Mouse (Mus musculus) limb, embryonic 12.5 days (tissue): ENCODE measurements around the gene Gm20716. TPM values are rescaled to one million over a fixed set of nuclear protein-coding genes. Genes with fewer than 3 reads are reported as not detected.
"Not testable (repeated sequence)": the region's sequence is repeated elsewhere in the genome, so short reads cannot be mapped to it uniquely, and the experiment has no call there.

Source experiments
- ATAC-seq: fragments of 200-750 bp; cut with Nextera tagmentation; 2 replicates; pipeline ENCODE4 v1.8.0; 2017; ENCODE audit warnings: low read depth, moderate TSS enrichment; ENCODE audit not compliant: insufficient number of reproducible peaks, insufficient read depth, low FRiP score, low TSS enrichment
- H3K27ac ChIP-seq: fragments of 300-500 bp; sonication (generic); 2 replicates; pipeline ENCODE4 v1.5.1; 2016; ENCODE audit warnings: mild to moderate bottlenecking, moderate library complexity
- H3K27me3 ChIP-seq: fragments of 300-500 bp; sonication (generic); 2 replicates; pipeline ENCODE4 v1.6.1; 2016; ENCODE audit warnings: mild to moderate bottlenecking, moderate library complexity
- H3K36me3 ChIP-seq: fragments of 300-500 bp; sonication (generic); 2 replicates; pipeline ENCODE4 v1.6.1; 2016; ENCODE audit warnings: mild to moderate bottlenecking, moderate library complexity
- H3K4me1 ChIP-seq: fragments of 300-500 bp; sonication (generic); replicated peaks from 2 replicates; pipeline ENCODE4 v1.6.1; 2016
- H3K4me2 ChIP-seq: fragments of 300-500 bp; sonication (generic); 2 replicates; pipeline ENCODE4 v1.6.1; 2016; ENCODE audit warnings: mild to moderate bottlenecking, moderate library complexity
- H3K4me3 ChIP-seq: fragments of 300-500 bp; sonication (generic); replicated peaks from 2 replicates; pipeline ENCODE4 v1.5.1; 2016; ENCODE audit warnings: mild to moderate bottlenecking
- H3K9ac ChIP-seq: fragments of 300-500 bp; sonication (generic); replicated peaks from 2 replicates; pipeline ENCODE4 v1.6.1; 2016; ENCODE audit warnings: mild to moderate bottlenecking, moderate library complexity
- H3K9me3 ChIP-seq: fragments of 300-500 bp; sonication (generic); 2 replicates; pipeline ENCODE4 v1.6.1; 2016; ENCODE audit warnings: mild to moderate bottlenecking, moderate library complexity
- WGBS: fragments of 180-500 bp; shearing (Covaris S2); methylation state at CpG from one replicate; pipeline ENCODE4 v1.1.7; 2016; 5-methylcytosine and 5-hydroxymethylcytosine counted together
- polyA plus RNA-seq: library from polyadenylated mRNA; unstranded; fragments of >200 nt; fragmentation: Nextera tagmentation; extraction: Ambion mirVana; gene quantifications from 2 replicates; pipeline ENCODE4 v1.2.1, GENCODE M21; 2016

Gm20716 gene
- polyA plus RNA-seq, 1 experiment from 2014 or later = 29.6 TPM

GRCm38 (mm10) chr2:168161514-168161971 lies 68.6 kb downstream of the Gm20716 start:
- H3K4me3 ChIP-seq = peak overlapping the region; percentile 25
- no peaks in the 10 kb centered on the region for H3K36me3 ChIP-seq
- peak overlapping the region; percentile 46 for H3K9ac ChIP-seq
- peaks cover 48% of the 10 kb centered on the region for H3K4me1 ChIP-seq
- peak overlapping the region; percentile 76 for H3K27ac ChIP-seq
- 1% methylated on average over 11 of the region's 11 CpGs for WGBS
- peak overlapping the region; percentile 57 for H3K4me2 ChIP-seq
- peaks cover 5% of the 10 kb centered on the region; the same call in 1 of the 2 replicates for H3K27me3 ChIP-seq
- peak; percentile 16; the same call in 1 of the 2 replicates for ATAC-seq
- no peaks in the 10 kb centered on the region for H3K9me3 ChIP-seq

GRCm38 (mm10) chr2:168160370-168160930 lies 69.7 kb downstream of the Gm20716 start:
- Histone ChIP-seq H3K4me2 (no peak overlapping the region), H3K27ac (0 out of 2 replicates have a peak overlapping the region, but pooled peaks have one; percentile 94), H3K36me3 (no peaks in the 10 kb centered on the region), H3K4me1 (peaks cover 41% of the 10 kb centered on the region), H3K9me3 (no peaks in the 10 kb centered on the region), H3K27me3 (peaks cover 5% of the 10 kb centered on the region; the same call in 1 of the 2 replicates), H3K9ac (no peak overlapping the region), H3K4me3 (no peak overlapping the region)
- no peak for ATAC-seq
- 84% methylated on average over 9 of the region's 9 CpGs for WGBS

- peak overlapping the region; percentile 94 for H3K27ac ChIP-seq
- WGBS = 3% methylated on average over 22 of the region's 25 CpGs
- H3K4me1 ChIP-seq = peaks cover 55% of the 10 kb centered on the region
- ATAC-seq = peak; percentile 41; the same call in 1 of the 2 replicates
- peaks cover 5% of the 10 kb centered on the region; the same call in 1 of the 2 replicates for H3K27me3 ChIP-seq
- H3K4me2 ChIP-seq = peak overlapping the region; percentile 60
- H3K36me3 ChIP-seq = no peaks in the 10 kb centered on the region
- peak overlapping the region; percentile 52 for H3K9ac ChIP-seq
- no peaks in the 10 kb centered on the region for H3K9me3 ChIP-seq
- H3K4me3 ChIP-seq = peak overlapping the region; percentile 27
Observed at GRCm38 (mm10) chr2:168158911-168159711, 71.1 kb downstream of the Gm20716 start.

GRCm38 (mm10) chr2:168157974-168158373 lies 72.2 kb downstream of the Gm20716 start:
- ATAC-seq, H3K27me3 ChIP-seq, H3K36me3 ChIP-seq: not testable (repeated sequence)

GRCm38 (mm10) chr2:168156361-168156760 lies 73.8 kb downstream of the Gm20716 start:
- H3K4me1 ChIP-seq = peaks cover 51% of the 10 kb centered on the region
- WGBS = 46% methylated on average over 14 of the region's 14 CpGs

More at GRCm38 (mm10) chr2:168157974-168158373, 72.2 kb downstream of the Gm20716 start:
- not testable (repeated sequence) for H3K4me3 ChIP-seq, H3K4me2 ChIP-seq, H3K27ac ChIP-seq, H3K9ac ChIP-seq, H3K9me3 ChIP-seq
- WGBS = 64% methylated on average over 10 of the region's 11 CpGs
- peaks cover 64% of the 10 kb centered on the region for H3K4me1 ChIP-seq

GRCm38 (mm10) chr2:168155666-168156065 lies 74.5 kb downstream of the Gm20716 start:
- Histone ChIP-seq H3K9ac (no peak overlapping the region), H3K4me2 (no peak overlapping the region), H3K27me3 (peaks cover 5% of the 10 kb centered on the region; the same call in 1 of the 2 replicates), H3K4me1 (peaks cover 48% of the 10 kb centered on the region), H3K36me3 (no peaks in the 10 kb centered on the region), H3K9me3 (no peaks in the 10 kb centered on the region), H3K4me3 (no peak overlapping the region), H3K27ac (no peak overlapping the region)
- 96% methylated on average over 7 of the region's 7 CpGs for WGBS
- no peak for ATAC-seq

More at GRCm38 (mm10) chr2:168156361-168156760, 73.8 kb downstream of the Gm20716 start:
- H3K36me3 ChIP-seq = no peaks in the 10 kb centered on the region
- no peak overlapping the region for H3K9ac ChIP-seq
- peaks cover 5% of the 10 kb centered on the region; the same call in 1 of the 2 replicates for H3K27me3 ChIP-seq
- no peak overlapping the region for H3K27ac ChIP-seq
- no peak overlapping the region for H3K4me2 ChIP-seq
- no peaks in the 10 kb centered on the region for H3K9me3 ChIP-seq
- H3K4me3 ChIP-seq = no peak overlapping the region
- no peak for ATAC-seq

- Histone ChIP-seq H3K27ac (peak overlapping the region; percentile 84), H3K27me3 (no peaks in the 10 kb centered on the region), H3K4me2 (peak overlapping the region; percentile 33), H3K4me3 (peak overlapping the region; percentile 2; the same call in 1 of the 2 replicates), H3K36me3 (no peaks in the 10 kb centered on the region), H3K4me1 (peaks cover 35% of the 10 kb centered on the region), H3K9me3 (no peaks in the 10 kb centered on the region), H3K9ac (no peak overlapping the region)
- ATAC-seq = peak; percentile 86
- 18% methylated on average over 14 of the region's 14 CpGs for WGBS
Observed at GRCm38 (mm10) chr2:168154090-168154881, 75.9 kb downstream of the Gm20716 start.

GRCm38 (mm10) chr2:168149241-168149640 lies 80.9 kb downstream of the Gm20716 start:
- no peak for ATAC-seq
- no peak overlapping the region for H3K9ac ChIP-seq
- no peaks in the 10 kb centered on the region for H3K36me3 ChIP-seq
- no peaks in the 10 kb centered on the region for H3K9me3 ChIP-seq
- 87% methylated on average over 8 of the region's 8 CpGs for WGBS
- peaks cover 23% of the 10 kb centered on the region for H3K4me1 ChIP-seq
- H3K27ac ChIP-seq = no peak overlapping the region
- no peaks in the 10 kb centered on the region for H3K27me3 ChIP-seq
- H3K4me3 ChIP-seq = no peak overlapping the region
- no peak overlapping the region for H3K4me2 ChIP-seq

- WGBS = 75% methylated on average over 22 of the region's 22 CpGs
- H3K27me3 ChIP-seq = no peaks in the 10 kb centered on the region
- peaks cover 16% of the 10 kb centered on the region for H3K4me1 ChIP-seq
- no peak overlapping the region for H3K27ac ChIP-seq
- H3K4me2 ChIP-seq = no peak overlapping the region
- H3K4me3 ChIP-seq = no peak overlapping the region
- no peaks in the 10 kb centered on the region for H3K9me3 ChIP-seq
- H3K36me3 ChIP-seq = no peaks in the 10 kb centered on the region
- ATAC-seq = no peak
- no peak overlapping the region for H3K9ac ChIP-seq
Observed at GRCm38 (mm10) chr2:168147722-168148432, 82.3 kb downstream of the Gm20716 start.

- peak; percentile 58 for ATAC-seq
- 36% methylated on average over 2 of the region's 2 CpGs for WGBS
Observed at GRCm38 (mm10) chr2:168145437-168145836, 84.7 kb downstream of the Gm20716 start.

More at GRCm38 (mm10) chr2:168145437-168145836, 84.7 kb downstream of the Gm20716 start:
- Histone ChIP-seq H3K27ac (peak overlapping the region; percentile 85), H3K9me3 (no peaks in the 10 kb centered on the region), H3K9ac (0 out of 2 replicates have a peak overlapping the region, but pooled peaks have one; percentile 12), H3K4me1 (peaks cover 16% of the 10 kb centered on the region), H3K27me3 (no peaks in the 10 kb centered on the region), H3K4me2 (no peak overlapping the region), H3K36me3 (no peaks in the 10 kb centered on the region), H3K4me3 (no peak overlapping the region)
